Mouse (Mus musculus): ENCODE results near the gene Cyb5d2. TPM values are rescaled to one million over a fixed set of nuclear protein-coding genes. Genes with fewer than 3 reads are reported as not detected.

Cyb5d2 gene
- total RNA-seq (2021): 10 to 100 TPM; 16.5 to 17.4 TPM

GRCm38 (mm10) chr11:72795455-72796295 is at the start of gene Cyb5d2, which contains the start of gene Zzef1:
Gene Cyb5d2 (minus strand): TSS chr11:72796142.
Gene Zzef1 (plus strand): TSS chr11:72796226.
- peak; percentile 93 to 95 for DNase-seq (ENCODE audit: low spot score in 2 of 2)
- intact Hi-C loops (cut with DNase I): loop anchor here (5.0 kb wide), 1 partner anchor 188 kb away; the partner anchor contains the start of gene Ube2g1

GRCm38 (mm10) chr11:72845526-72845925 is 49.6 kb upstream of the Cyb5d2 start:
- intact Hi-C loops (cut with DNase I): no loop called here

GRCm38 (mm10) chr11:72843576-72843975 is 47.6 kb upstream of the Cyb5d2 start:
- intact Hi-C loops (cut with DNase I): no loop called here
- no peak for DNase-seq (ENCODE audit: low spot score in 2 of 2)

More at GRCm38 (mm10) chr11:72845526-72845925, 49.6 kb upstream of the Cyb5d2 start:
- no peak for DNase-seq (ENCODE audit: low spot score in 2 of 2)

DNA sequence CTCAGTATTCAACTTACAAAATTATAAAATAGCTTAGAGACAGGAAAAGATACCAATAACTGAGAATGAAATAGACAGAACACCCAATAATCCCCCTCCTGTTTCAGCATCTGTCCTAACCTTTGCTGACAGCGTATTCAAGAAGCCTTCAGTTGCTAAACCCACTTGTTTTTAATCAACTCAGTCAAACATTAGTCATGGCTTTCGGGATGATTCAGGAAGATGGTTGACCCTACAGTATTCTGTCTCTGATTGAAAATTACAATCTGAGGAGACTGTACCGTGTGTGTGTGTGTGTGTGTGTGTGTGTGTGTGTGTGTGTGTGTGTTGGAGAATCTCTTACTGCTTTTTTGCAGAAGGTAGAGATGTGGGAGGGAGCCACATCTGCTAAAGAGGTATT is 46.8 kb upstream of the Cyb5d2 start:
- intact Hi-C loops (cut with DNase I): no loop called here
- DNase-seq (ENCODE audit: low spot score in 2 of 2): no peak

- intact Hi-C loops (cut with DNase I): no loop called here
- no peak for DNase-seq (ENCODE audit: low spot score in 2 of 2)
Measured at GRCm38 (mm10) chr11:72829869-72830268, 33.9 kb upstream of the Cyb5d2 start.

GRCm38 (mm10) chr11:72821041-72821440 is 25.1 kb upstream of the Cyb5d2 start:
- intact Hi-C loops (cut with DNase I): no loop called here
- DNase-seq (ENCODE audit: low spot score in 2 of 2): no peak

GRCm38 (mm10) chr11:72818067-72818466 is 22.1 kb upstream of the Cyb5d2 start:
- intact Hi-C loops (cut with DNase I): no loop called here

GRCm38 (mm10) chr11:72816859-72817258 is 20.9 kb upstream of the Cyb5d2 start:
- intact Hi-C loops (cut with DNase I): no loop called here
- no peak for DNase-seq (ENCODE audit: low spot score in 2 of 2)

More at GRCm38 (mm10) chr11:72818067-72818466, 22.1 kb upstream of the Cyb5d2 start:
- DNase-seq (ENCODE audit: low spot score in 2 of 2): no peak

DNA sequence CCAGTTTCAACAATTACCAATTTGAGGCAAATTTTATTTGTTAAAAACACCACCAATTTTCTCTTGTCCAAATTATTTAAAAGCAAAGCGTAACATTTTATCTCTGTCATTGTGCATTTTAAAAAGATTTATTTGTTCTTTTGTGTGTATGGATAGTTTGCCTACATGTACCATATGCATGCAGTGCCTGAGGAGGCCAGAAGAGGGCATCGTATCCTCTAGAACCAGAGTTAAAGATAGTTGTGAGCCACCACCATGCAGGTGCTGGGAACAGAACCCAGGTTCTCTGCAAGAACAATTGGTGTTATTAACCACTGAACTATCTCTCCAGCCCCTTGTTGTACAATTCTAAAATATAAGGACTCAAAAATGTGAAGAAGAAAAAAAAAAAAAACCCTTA is 18.2 kb upstream of the Cyb5d2 start:
- DNase-seq (ENCODE audit: low spot score in 2 of 2): no peak
- intact Hi-C loops (cut with DNase I): no loop called here

DNA sequence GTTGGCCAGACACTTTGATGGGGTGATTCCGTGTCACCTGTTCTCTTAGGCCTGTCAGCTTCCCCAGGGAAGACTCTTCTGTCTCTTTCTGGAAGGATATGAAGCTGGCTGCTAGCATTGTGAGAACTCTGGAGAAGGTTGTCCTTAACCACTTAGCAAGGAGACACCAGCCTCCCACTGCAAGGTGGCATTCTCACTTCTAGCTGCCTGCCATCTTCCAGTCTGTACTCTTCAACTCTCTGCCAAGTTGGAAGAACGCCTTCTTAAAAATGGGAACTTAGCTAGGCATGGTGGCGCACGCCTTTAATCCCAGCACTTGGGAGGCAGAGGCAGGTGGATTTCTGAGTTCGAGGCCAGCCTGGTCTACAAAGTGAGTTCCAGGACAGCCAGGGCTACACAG is 17.7 kb upstream of the Cyb5d2 start:
- DNase-seq (ENCODE audit: low spot score in 2 of 2): peak; percentile 25
- intact Hi-C loops (cut with DNase I): no loop called here

- intact Hi-C loops (cut with DNase I): no loop called here
- no peak for DNase-seq (ENCODE audit: low spot score in 2 of 2)
Measured at GRCm38 (mm10) chr11:72807992-72808391, 12.1 kb upstream of the Cyb5d2 start.

DNA sequence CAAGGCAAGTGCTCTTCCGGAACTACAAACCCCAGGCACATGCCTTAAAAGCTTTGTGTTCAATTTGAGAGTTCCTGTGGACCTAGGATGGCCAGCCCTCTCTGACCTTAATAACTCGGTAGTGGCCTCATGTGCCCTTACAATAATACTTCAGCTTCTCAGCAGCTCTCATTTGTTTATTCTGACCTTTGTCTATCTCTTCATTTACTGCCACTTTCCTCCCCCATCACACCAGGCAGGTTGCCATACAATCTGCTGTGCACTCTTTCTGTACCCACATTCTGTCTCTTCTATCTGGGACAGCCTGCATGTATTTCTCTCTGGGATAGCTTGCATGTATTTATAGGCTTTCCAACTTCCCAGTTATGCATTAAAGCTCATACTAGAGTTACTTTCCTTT is 10.6 kb upstream of the Cyb5d2 start:
- intact Hi-C loops (cut with DNase I): no loop called here
- DNase-seq (ENCODE audit: low spot score in 2 of 2): peak in 1 of 2 experiments; percentile 30

DNA sequence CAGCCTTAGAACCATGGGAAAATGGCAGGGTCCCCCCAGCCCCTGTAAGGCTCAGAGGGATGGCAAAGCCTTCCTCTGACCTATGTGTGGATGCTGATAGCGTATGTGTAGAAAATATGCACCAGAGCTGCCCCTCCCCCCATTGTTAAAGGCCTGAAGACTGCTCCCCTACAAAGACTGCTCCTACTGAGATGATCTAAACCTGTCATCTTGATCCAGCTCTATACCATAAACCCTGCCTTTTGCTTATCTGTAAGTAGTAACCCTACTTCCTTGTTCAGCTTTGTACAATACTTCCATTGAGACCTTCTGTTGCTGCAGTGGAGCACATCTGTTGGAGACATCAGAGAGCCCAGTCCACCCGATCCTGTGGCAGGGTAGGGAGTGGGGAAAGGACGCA is 9.3 kb upstream of the Cyb5d2 start:
- intact Hi-C loops (cut with DNase I): no loop called here
- DNase-seq (ENCODE audit: low spot score in 2 of 2): no peak

DNA sequence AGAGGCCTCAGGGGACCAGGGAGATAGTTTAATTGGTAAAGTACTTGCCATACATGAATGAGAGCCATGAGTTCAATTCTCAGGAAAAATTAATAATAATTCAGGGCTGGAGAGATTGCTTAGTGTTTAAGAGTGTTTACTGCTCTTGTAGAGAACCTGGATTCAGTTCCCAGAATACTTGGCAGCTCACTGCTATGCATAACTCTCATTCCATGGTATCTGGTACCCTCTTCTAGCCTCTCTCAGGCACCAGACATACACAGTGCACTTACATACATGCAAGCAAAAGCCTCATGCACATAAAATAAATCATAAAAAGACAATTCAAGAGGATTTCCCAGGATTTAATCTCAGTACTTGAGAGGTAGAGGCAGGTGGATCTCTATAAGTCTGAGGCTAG is 8.6 kb upstream of the Cyb5d2 start:
- DNase-seq (ENCODE audit: low spot score in 2 of 2): no peak
- intact Hi-C loops (cut with DNase I): no loop called here

DNA sequence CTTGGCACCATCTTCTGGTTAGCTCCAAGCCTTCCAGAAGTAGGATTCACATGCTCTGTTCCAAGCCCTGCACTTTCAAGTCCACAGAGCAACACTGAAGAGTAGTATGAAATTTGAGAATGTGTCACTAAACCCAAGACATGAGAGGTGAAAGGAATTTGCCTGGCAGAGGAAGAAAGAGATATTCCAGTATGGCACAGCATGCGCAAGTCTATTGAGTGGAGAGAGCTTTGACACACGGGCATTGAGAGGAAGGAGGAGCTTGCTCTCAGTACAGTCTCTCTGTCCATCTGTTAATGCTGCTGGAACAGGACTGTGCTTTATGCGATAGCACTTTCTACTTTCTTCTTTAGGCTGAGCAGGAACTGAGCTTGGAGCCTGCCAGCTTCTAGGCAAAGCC is 7.1 kb upstream of the Cyb5d2 start:
- intact Hi-C loops (cut with DNase I): no loop called here
- DNase-seq (ENCODE audit: low spot score in 2 of 2): no peak

DNA sequence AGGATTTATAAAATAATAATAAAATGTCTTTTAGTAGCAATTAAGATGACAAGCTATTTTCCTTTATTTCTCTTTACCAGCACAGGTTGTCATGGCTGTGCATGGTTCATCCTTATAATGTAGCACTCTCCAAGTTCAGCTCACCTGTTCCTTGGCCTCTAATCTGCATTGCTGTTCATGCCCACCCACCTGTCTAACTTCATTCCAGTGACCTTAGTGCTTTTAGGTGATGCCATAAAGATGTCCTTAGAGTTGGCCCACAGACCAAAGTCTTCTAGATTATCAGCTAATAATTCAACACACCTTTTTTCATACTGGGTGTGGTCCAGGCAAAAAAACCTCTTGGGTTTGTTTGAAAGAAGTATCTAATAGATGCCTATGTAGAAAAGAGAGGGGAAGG is 5.2 kb upstream of the Cyb5d2 start:
- DNase-seq (ENCODE audit: low spot score in 2 of 2): no peak
- intact Hi-C loops (cut with DNase I): no loop called here

GRCm38 (mm10) chr11:72798112-72798511 is 2.2 kb upstream of the Cyb5d2 start:
- intact Hi-C loops (cut with DNase I): loop anchor here (5.0 kb wide), 1 partner anchor 191 kb away; the partner anchor contains the start of gene Ube2g1
- DNase-seq (ENCODE audit: low spot score in 2 of 2): no peak

DNA sequence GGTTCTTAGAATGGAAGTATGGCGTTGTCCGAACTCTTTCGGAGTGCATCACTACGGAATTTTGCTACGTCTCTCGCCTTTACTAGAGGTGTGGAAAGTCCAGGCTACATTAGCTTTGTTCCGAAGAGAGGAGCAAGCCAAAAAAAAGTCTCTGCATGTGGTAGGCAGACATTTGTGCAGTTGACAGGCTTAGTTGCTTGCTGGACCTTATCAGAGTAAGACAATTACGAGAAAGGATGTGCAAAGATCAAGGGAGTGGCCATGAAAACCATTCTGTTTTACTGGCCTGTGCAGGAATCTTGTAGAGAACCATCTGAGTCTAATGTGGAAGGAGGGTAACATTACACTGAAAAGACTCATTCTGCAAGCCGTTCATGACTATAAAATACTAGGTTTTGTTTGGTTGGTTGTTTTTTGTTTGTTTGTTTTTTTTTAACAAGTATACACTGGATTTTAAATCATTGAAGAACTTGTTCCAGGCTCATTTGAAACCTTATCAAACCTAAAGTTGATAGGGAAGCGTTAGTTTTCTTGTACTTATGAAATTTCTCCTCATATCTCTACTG is 914 bp upstream of the Cyb5d2 start:
- intact Hi-C loops (cut with DNase I): loop anchor here (5.0 kb wide), 1 partner anchor 190 kb away; the partner anchor contains the start of gene Ube2g1
- no peak for DNase-seq (ENCODE audit: low spot score in 2 of 2)

DNA sequence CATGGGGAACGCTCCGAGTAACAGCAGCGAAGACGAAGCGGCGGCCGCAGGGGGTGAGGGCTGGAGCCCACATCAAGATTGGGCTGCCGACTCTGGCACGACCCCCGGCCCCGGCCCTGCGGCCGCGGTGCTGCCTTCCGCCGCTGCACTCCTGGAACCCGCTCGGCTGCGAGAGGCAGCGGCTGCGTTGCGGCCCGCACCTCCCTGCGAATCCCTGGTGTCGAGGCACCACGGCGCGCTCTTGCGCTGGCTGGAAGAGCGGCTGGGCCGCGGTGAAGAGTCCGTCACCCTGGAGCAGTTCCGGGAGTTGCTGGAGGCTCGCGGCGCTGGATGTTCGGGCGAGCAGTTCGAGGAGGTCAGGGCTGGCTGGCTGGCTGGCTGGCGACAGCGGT is 350 bp upstream of the Cyb5d2 start:
- intact Hi-C loops (cut with DNase I): loop anchor here (5.0 kb wide), 1 partner anchor 189 kb away; the partner anchor contains the start of gene Ube2g1
- DNase-seq (ENCODE audit: low spot score in 2 of 2): no peak

GRCm38 (mm10) chr11:72795149-72795454 is 840 bp downstream of the Cyb5d2 start:
- DNase-seq (ENCODE audit: low spot score in 2 of 2): no peak
- intact Hi-C loops (cut with DNase I): loop anchor here (5.0 kb wide), 1 partner anchor 188 kb away; the partner anchor contains the start of gene Ube2g1

DNA sequence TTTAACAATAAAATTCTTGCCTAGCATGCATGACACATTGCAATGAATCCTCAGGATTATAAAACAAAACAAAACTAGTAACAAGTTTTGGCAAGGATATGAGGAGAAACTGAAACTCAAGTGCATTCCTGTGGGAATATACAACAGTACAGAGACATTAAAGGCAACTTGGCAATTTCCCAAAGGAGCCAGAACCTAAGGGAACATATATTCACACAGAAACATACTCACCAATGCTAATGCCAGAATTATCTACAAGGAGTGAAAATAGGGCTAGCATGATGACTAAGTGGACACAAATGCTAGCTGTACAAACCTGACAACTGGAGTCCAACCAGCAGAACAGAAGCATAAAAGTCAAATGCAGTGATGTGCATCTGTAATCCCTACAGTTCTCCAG is 3.9 kb downstream of the Cyb5d2 start:
- intact Hi-C loops (cut with DNase I): no loop called here
- no peak for DNase-seq (ENCODE audit: low spot score in 2 of 2)
